Mouse (Mus musculus) embryonic fibroblast, embryonic 13.5 days (primary cell): ENCODE data around the gene Ier3.

Experiments used
- CTCF ChIP-seq: IDR thresholded peaks from 2 replicates; pipeline ENCODE4 v1.5.1; 2011; ENCODE audit warnings: mild to moderate bottlenecking, control low read depth, low read length, moderate library complexity, borderline replicate concordance; ENCODE audit not compliant: insufficient read depth
- POLR2A ChIP-seq: IDR thresholded peaks from 2 replicates; pipeline ENCODE4 v1.6.1; 2011; ENCODE audit warnings: low read depth, mild to moderate bottlenecking, control low read depth, low read length, moderate library complexity

DNA sequence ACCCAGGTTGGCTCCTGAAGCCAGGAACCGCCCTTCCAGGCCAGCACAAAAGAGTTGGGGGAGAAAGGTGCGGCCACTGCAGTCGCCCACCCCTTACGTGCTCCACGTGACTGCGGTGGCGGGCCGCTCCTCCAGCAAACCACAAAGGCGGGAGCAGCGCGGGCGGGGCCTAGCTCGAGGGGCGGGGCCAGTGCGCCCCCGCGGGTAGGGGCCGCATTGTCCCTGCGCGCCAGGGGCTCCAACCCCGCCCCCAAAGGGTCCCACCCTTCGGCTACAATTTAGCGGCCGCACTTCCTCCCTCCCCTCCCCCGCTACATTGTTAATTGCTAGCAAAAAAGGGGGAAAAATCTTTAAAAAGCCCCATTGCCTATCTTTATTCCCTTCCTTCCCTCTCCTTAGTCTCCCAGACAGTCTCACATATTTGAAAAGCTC lies 15.5 kb downstream of the Ier3 start:
- TF ChIP-seq CTCF (no peak), POLR2A (no peak)
